Mouse (Mus musculus): ENCODE measurements around the gene Swsap1. TPM values are rescaled to one million over a fixed set of nuclear protein-coding genes. Genes with fewer than 3 reads are reported as not detected.
A peak's percentile ranks its signal among the peaks of the same experiment; 100 is the strongest.

The Swsap1 gene
- polyA plus RNA-seq, 1 experiment from 2014 or later = 4.6 TPM

- WGBS = 67% methylated on average over 12 of the region's 12 CpGs
- Histone ChIP-seq H3K36me3 (ENCODE audit: control insufficient read depth, insufficient read depth) (peaks cover 49% of the 10 kb centered on the region), H3K4me3 (ENCODE audit: low read depth, low read length) (0 out of 2 replicates have a peak overlapping the region, but pooled peaks have one; percentile 70), H3K4me1 (replicated peaks; ENCODE audit: control insufficient read depth, insufficient read depth, low read length) (peaks cover 4% of the 10 kb centered on the region), H3K9ac (ENCODE audit: low read depth, low read length) (no peak overlapping the region), H3K4me2 (replicated peaks; ENCODE audit: low read depth) (peak overlapping the region; percentile 80), H3K27ac (ENCODE audit: low read depth, low read length) (no peak overlapping the region; the same call in 1 of the 2 replicates), H3K27me3 (replicated peaks; ENCODE audit: control insufficient read depth, insufficient read depth, low read length) (no peaks in the 10 kb centered on the region), H3K9me3 (ENCODE audit: control insufficient read depth) (no peaks in the 10 kb centered on the region)
- no peak for TF ChIP-seq CTCF (IDR thresholded peaks at IDR 0.05; ENCODE audit: low read depth)
- ATAC-seq = no peak
Observed at GRCm38 (mm10) chr9:22004546-22004945, 49.0 kb downstream of the Swsap1 start.

Other genes with a start within 250 kb of the Swsap1 start
- gene Ldlr, start 232.3 kb upstream of the Swsap1 start, polyA plus RNA-seq (2015; fragmentation: Nextera tagmentation; extraction: Ambion mirVana) = 22.8 and 26.6 TPM in 2 replicates
- 23.5 and 32.4 TPM in 2 replicates for gene Spc24, start 195.5 kb upstream of the Swsap1 start, polyA plus RNA-seq (2015; fragmentation: Nextera tagmentation; extraction: Ambion mirVana)
- 6.4 TPM in 2 replicates for gene Kank2, start 157.0 kb upstream of the Swsap1 start, polyA plus RNA-seq (2015; fragmentation: Nextera tagmentation; extraction: Ambion mirVana)
- 15.9 and 21.1 TPM in 2 replicates for gene Angptl8, start 120.2 kb upstream of the Swsap1 start, polyA plus RNA-seq (2015; fragmentation: Nextera tagmentation; extraction: Ambion mirVana)
- gene Dock6, start 103.1 kb upstream of the Swsap1 start, polyA plus RNA-seq (2015; fragmentation: Nextera tagmentation; extraction: Ambion mirVana) = 15.5 and 18.4 TPM in 2 replicates
- gene Rab3d, start 37.6 kb upstream of the Swsap1 start, polyA plus RNA-seq (2015; fragmentation: Nextera tagmentation; extraction: Ambion mirVana) = 19.9 and 20.3 TPM in 2 replicates
- 0.63 and 0.99 TPM in 2 replicates for gene Ccdc159, start 28.3 kb upstream of the Swsap1 start, polyA plus RNA-seq (2015; fragmentation: Nextera tagmentation; extraction: Ambion mirVana)
- gene Tmem205, start 28.2 kb upstream of the Swsap1 start, polyA plus RNA-seq (2015; fragmentation: Nextera tagmentation; extraction: Ambion mirVana) = 83.1 and 88.2 TPM in 2 replicates
- 2.9 and 3.2 TPM in 2 replicates for gene Plppr2, start 18.7 kb upstream of the Swsap1 start, polyA plus RNA-seq (2015; fragmentation: Nextera tagmentation; extraction: Ambion mirVana)
- 3.2 and 3.8 TPM in 2 replicates for gene Epor, start 7.8 kb downstream of the Swsap1 start, polyA plus RNA-seq (2015; fragmentation: Nextera tagmentation; extraction: Ambion mirVana)
- 2.1 and 2.5 TPM in 2 replicates for gene Rgl3, start 33.7 kb downstream of the Swsap1 start, polyA plus RNA-seq (2015; fragmentation: Nextera tagmentation; extraction: Ambion mirVana)
- gene Ccdc151, start 46.9 kb downstream of the Swsap1 start, polyA plus RNA-seq (2015; fragmentation: Nextera tagmentation; extraction: Ambion mirVana) = 0.22 and 0.35 TPM in 2 replicates
- 98.6 and 104 TPM in 2 replicates for gene Prkcsh, start 47.1 kb downstream of the Swsap1 start, polyA plus RNA-seq (2015; fragmentation: Nextera tagmentation; extraction: Ambion mirVana)
- 0.78 and 0.99 TPM in 2 replicates for gene Elavl3, start 96.3 kb downstream of the Swsap1 start, polyA plus RNA-seq (2015; fragmentation: Nextera tagmentation; extraction: Ambion mirVana)
- gene Gm49318, start 115.5 kb downstream of the Swsap1 start, polyA plus RNA-seq (2015; fragmentation: Nextera tagmentation; extraction: Ambion mirVana) = not detected in 2 replicates
- 4.2 and 4.5 TPM in 2 replicates for gene Zfp653, start 115.6 kb downstream of the Swsap1 start, polyA plus RNA-seq (2015; fragmentation: Nextera tagmentation; extraction: Ambion mirVana)
- 23.8 and 25.3 TPM in 2 replicates for gene Ecsit, start 129.7 kb downstream of the Swsap1 start, polyA plus RNA-seq (2015; fragmentation: Nextera tagmentation; extraction: Ambion mirVana)
- 419 and 432 TPM in 2 replicates for gene Cnn1, start 143.5 kb downstream of the Swsap1 start, polyA plus RNA-seq (2015; fragmentation: Nextera tagmentation; extraction: Ambion mirVana)
- 93.7 and 99.4 TPM in 2 replicates for gene Elof1, start 161.4 kb downstream of the Swsap1 start, polyA plus RNA-seq (2015; fragmentation: Nextera tagmentation; extraction: Ambion mirVana)
- 175 and 178 TPM in 2 replicates for gene Acp5, start 180.0 kb downstream of the Swsap1 start, polyA plus RNA-seq (2015; fragmentation: Nextera tagmentation; extraction: Ambion mirVana)
- gene Pigyl, start 201.1 kb downstream of the Swsap1 start, polyA plus RNA-seq (2015; fragmentation: Nextera tagmentation; extraction: Ambion mirVana) = 121 and 123 TPM in 2 replicates
- 0.27 and 0.38 TPM in 2 replicates for gene Zfp872, start 232.3 kb downstream of the Swsap1 start, polyA plus RNA-seq (2015; fragmentation: Nextera tagmentation; extraction: Ambion mirVana)

Measured in intestine, postnatal 0 days (tissue).